Mouse (Mus musculus): ENCODE measurements around the gene Tmem39a. TPM values are rescaled to one million over a fixed set of nuclear protein-coding genes. Genes with fewer than 3 reads are reported as not detected.

The Tmem39a gene
- polyA plus RNA-seq (2017; shearing (Covaris generic)), result 10 to 100 TPM; 42.0 to 45.0 TPM

GRCm38 (mm10) chr16:38558221-38558748 lies at the start of gene Tmem39a:
Gene Tmem39a (plus strand): TSS chr16:38558698.

GRCm38 (mm10) chr16:38522129-38523084 lies 36.1 kb upstream of the Tmem39a start, which contains the start of gene Timmdc1:
Gene Timmdc1 (minus strand): TSS chr16:38522663.

GRCm38 (mm10) chr16:38549479-38550396 lies 8.8 kb upstream of the Tmem39a start, which contains the start of gene Poglut1:
Gene Poglut1 (minus strand): TSS chr16:38550258.

Other genes starting within 250 kb of the Tmem39a start
- 1 to 10 TPM in 1 of 2 experiments, under 1 TPM in 1; 0.11 to 1.9 TPM for gene Maats1, start 216.6 kb upstream of the Tmem39a start, polyA plus RNA-seq (2017; shearing (Covaris generic))
- 100 to 1,000 TPM; 142 to 157 TPM for gene Cox17, start 211.7 kb upstream of the Tmem39a start, polyA plus RNA-seq (2017; shearing (Covaris generic))
- gene Gm21987, start 211.7 kb upstream of the Tmem39a start, polyA plus RNA-seq (2017; shearing (Covaris generic)), result 1 to 10 TPM in 1 of 2 experiments, not detected in 1; 3.2 TPM
- gene Popdc2, start 196.5 kb upstream of the Tmem39a start, polyA plus RNA-seq (2017; shearing (Covaris generic)), result 1 to 10 TPM; 2.2 TPM
- under 1 TPM; 0.13 to 0.56 TPM for gene Pla1a, start 125.6 kb upstream of the Tmem39a start, polyA plus RNA-seq (2017; shearing (Covaris generic))
- 100 to 1,000 TPM in 1 of 2 experiments, 10 to 100 TPM in 1; 94.3 to 102 TPM for gene Adprh, start 106.0 kb upstream of the Tmem39a start, polyA plus RNA-seq (2017; shearing (Covaris generic))
- 1 to 10 TPM in 1 of 2 experiments, under 1 TPM in 1; 0.78 to 5.0 TPM for gene Cd80, start 103.1 kb upstream of the Tmem39a start, polyA plus RNA-seq (2017; shearing (Covaris generic))
- 1 to 10 TPM; 5.4 to 6.7 TPM for gene Timmdc1, start 36.0 kb upstream of the Tmem39a start, polyA plus RNA-seq (2017; shearing (Covaris generic))
- 10 to 100 TPM; 47.9 to 64.8 TPM for gene Poglut1, start 8.4 kb upstream of the Tmem39a start, polyA plus RNA-seq (2017; shearing (Covaris generic))
- gene Arhgap31, start 154.6 kb downstream of the Tmem39a start, polyA plus RNA-seq (2017; shearing (Covaris generic)), result 10 to 100 TPM; 39.0 to 58.8 TPM
- 10 to 100 TPM in 1 of 2 experiments, 1 to 10 TPM in 1; 3.7 to 13.0 TPM for gene B4galt4, start 183.6 kb downstream of the Tmem39a start, polyA plus RNA-seq (2017; shearing (Covaris generic))
- gene Upk1b, start 241.6 kb downstream of the Tmem39a start, polyA plus RNA-seq (2017; shearing (Covaris generic)), result under 1 TPM in 1 of 2 experiments, not detected in 1; 0.37 TPM